Mouse (Mus musculus): Measurements from ENCODE around the gene Nhsl1.

GRCm38 (mm10) chr10:18478294-18478693 lies 159.5 kb downstream of the Nhsl1 start:
- TF ChIP-seq CTCF (IDR thresholded peaks at IDR 0.05; ENCODE audit: borderline replicate concordance, insufficient read depth, low read depth, low read length) = no peak
- TF ChIP-seq POLR2A (IDR thresholded peaks at IDR 0.05; ENCODE audit: borderline replicate concordance, insufficient read depth, low read length) = no peak

Measured in cerebellum, adult 2 months (tissue).